Mouse (Mus musculus) liver, adult (tissue): ENCODE measurements around the gene Gm49403.

ENCODE experiments used
- GATA4 ChIP-seq: IDR thresholded peaks from 2 replicates; pipeline ENCODE4 v1.6.1; 2014; ENCODE audit warnings: mild to moderate bottlenecking, low read length; ENCODE audit not compliant: insufficient replicate concordance

Gm49403 gene

GRCm38 (mm10) chr19:8895397-8895960, 11.7 kb downstream of the Gm49403 start:
- no peak for TF ChIP-seq GATA4

GRCm38 (mm10) chr19:8897865-8898495, 14.2 kb downstream of the Gm49403 start, which contains the start of gene Ganab:
TSS of gene Ganab (plus strand) at chr19:8898071.
- no peak; the same call in 1 of the 2 replicates for TF ChIP-seq GATA4

- no peak for TF ChIP-seq GATA4
Measured at GRCm38 (mm10) chr19:8898576-8898975, 14.8 kb downstream of the Gm49403 start.

- TF ChIP-seq GATA4 = no peak
Measured at GRCm38 (mm10) chr19:8899079-8899478, 15.3 kb downstream of the Gm49403 start.

- no peak for TF ChIP-seq GATA4
Measured at GRCm38 (mm10) chr19:8903412-8903811, 19.7 kb downstream of the Gm49403 start.

GRCm38 (mm10) chr19:8908531-8908930, 24.8 kb downstream of the Gm49403 start:
- no peak for TF ChIP-seq GATA4

GRCm38 (mm10) chr19:8911810-8912209, 28.1 kb downstream of the Gm49403 start:
- TF ChIP-seq GATA4 = no peak

- TF ChIP-seq GATA4 = no peak
Measured at GRCm38 (mm10) chr19:8914212-8914611, 30.5 kb downstream of the Gm49403 start.

- TF ChIP-seq GATA4 = no peak
Measured at GRCm38 (mm10) chr19:8919000-8919399, 35.3 kb downstream of the Gm49403 start.

- TF ChIP-seq GATA4 = no peak
Measured at GRCm38 (mm10) chr19:8919684-8920072, 35.9 kb downstream of the Gm49403 start.

GRCm38 (mm10) chr19:8920073-8920736, 36.5 kb downstream of the Gm49403 start, which contains the start of gene B3gat3:
TSS of gene B3gat3 (plus strand) at chr19:8920374.
- no peak for TF ChIP-seq GATA4

GRCm38 (mm10) chr19:8920836-8921291, 37.1 kb downstream of the Gm49403 start:
- no peak for TF ChIP-seq GATA4

GRCm38 (mm10) chr19:8921741-8922140, 38.0 kb downstream of the Gm49403 start:
- no peak for TF ChIP-seq GATA4

GRCm38 (mm10) chr19:8926766-8927165, 43.0 kb downstream of the Gm49403 start:
- TF ChIP-seq GATA4 = no peak

GRCm38 (mm10) chr19:8927891-8928525, 44.3 kb downstream of the Gm49403 start:
- TF ChIP-seq GATA4 = no peak

GRCm38 (mm10) chr19:8928689-8929223, 45.0 kb downstream of the Gm49403 start:
- no peak for TF ChIP-seq GATA4
